Mouse (Mus musculus): ENCODE measurements around the gene Txnrd1. TPM values are rescaled to one million over a fixed set of nuclear protein-coding genes. Genes with fewer than 3 reads are reported as not detected.

Gene Txnrd1
- polyA plus RNA-seq, 1 experiment from 2014 or later = 68.8 TPM

DNA sequence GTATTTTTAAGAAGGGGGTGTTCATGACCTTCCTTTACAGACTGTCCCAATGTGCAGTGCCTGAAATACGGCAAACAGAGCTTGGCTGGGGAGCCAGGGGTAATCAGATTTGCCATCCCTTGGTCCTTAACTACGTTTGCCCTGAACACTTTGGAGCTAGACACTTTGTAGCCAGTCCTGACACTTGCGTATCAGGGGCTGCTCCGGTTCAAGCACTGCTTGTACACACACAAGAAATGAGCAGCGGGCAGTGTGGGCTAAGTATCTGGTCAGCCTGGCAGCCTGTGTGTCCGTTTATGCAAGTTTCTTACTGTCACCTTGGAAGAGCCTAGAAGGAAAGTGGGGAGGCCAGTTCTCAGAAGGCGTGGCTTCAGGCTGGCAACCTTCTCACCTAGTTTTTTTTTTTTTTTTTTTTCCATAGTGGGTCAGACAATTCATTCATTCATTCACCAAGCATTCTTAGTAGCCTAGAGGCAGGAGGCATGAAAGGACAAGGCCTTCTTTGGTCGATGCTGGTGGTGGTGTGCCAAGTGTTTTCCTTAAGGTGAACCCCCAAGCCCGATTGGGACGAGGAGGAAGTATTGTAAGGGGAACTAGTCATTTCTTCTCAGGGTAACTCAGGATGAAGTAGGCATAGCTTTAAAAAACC is 24.4 kb downstream of the Txnrd1 start:
- peak overlapping the region; percentile 80 for H3K4me3 ChIP-seq
- no peaks in the 10 kb centered on the region for H3K27me3 ChIP-seq
- H3K36me3 ChIP-seq = no peaks in the 10 kb centered on the region

DNA sequence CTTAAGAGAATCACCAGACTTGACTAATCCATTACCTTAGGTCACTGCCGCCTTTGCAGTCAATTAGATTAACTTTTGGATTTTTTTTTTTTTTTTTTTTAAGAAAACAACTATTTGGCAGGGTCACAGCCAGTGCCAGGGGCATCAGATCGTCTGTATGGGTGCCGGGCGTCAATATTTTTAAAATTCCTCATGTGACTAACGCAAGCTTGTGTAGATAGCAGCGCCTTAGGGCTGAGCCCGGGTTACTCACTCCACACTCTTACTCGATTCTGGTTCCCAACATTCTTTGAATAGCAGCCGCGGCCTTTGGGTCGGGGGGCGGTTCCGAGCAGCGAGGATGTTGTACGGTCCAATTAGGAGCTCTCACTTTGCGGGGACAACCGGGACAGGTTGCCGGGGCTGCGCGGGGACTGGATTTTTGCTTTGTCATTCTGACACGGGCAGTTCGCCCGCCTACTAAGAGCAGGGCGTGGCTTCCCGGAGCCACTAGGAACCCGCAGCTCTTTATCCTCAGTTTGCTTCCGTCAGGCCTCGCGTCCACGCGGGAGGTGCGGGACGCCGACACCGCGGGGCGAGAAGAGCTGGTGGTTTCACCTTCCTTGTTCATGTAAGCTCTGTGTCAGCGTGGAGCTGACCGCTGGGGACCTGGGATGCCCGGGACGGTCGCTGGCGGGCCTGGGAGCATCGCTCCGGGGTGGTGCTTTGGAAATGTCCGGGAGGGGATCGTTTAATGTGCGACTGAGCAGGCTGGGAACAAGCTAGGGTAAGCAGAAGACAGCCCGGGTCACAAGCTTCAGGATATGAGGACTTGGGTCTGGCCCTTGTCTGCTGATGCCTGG is 25.2 kb downstream of the Txnrd1 start:
- peak overlapping the region; percentile 41 for H3K9ac ChIP-seq
- H3K27ac ChIP-seq = peak overlapping the region; percentile 90
- WGBS = under 1% methylated on average over 49 of the region's 49 CpGs
- no peaks in the 10 kb centered on the region for H3K27me3 ChIP-seq
- H3K9me3 ChIP-seq = no peaks in the 10 kb centered on the region
- peaks cover 7% of the 10 kb centered on the region; the same call in 1 of the 2 replicates for H3K36me3 ChIP-seq
- peak overlapping the region; percentile 80 for H3K4me3 ChIP-seq
- peak; percentile 79 for ATAC-seq (ENCODE audit: insufficient number of reproducible peaks, low FRiP score, low TSS enrichment, low read depth)
- H3K4me2 ChIP-seq = peak overlapping the region; percentile 58
- peaks cover 35% of the 10 kb centered on the region for H3K4me1 ChIP-seq

More for the DNA sequence above, 24.4 kb downstream of the Txnrd1 start:
- H3K4me2 ChIP-seq = peak overlapping the region; percentile 58
- no peak for ATAC-seq (ENCODE audit: insufficient number of reproducible peaks, low FRiP score, low TSS enrichment, low read depth)
- H3K9me3 ChIP-seq = no peaks in the 10 kb centered on the region
- no peak overlapping the region for H3K9ac ChIP-seq
- 55% methylated on average over 10 of the region's 10 CpGs for WGBS
- H3K4me1 ChIP-seq = peaks cover 27% of the 10 kb centered on the region
- H3K27ac ChIP-seq = peak overlapping the region; percentile 90; the same call in 1 of the 2 replicates

GRCm38 (mm10) chr10:82859533-82859915 is 25.8 kb downstream of the Txnrd1 start:
- Histone ChIP-seq H3K4me2 (peak overlapping the region; percentile 58), H3K4me1 (peaks cover 37% of the 10 kb centered on the region), H3K9me3 (no peaks in the 10 kb centered on the region), H3K36me3 (peaks cover 13% of the 10 kb centered on the region), H3K4me3 (peak overlapping the region; percentile 80), H3K27ac (peak overlapping the region; percentile 90), H3K9ac (peak overlapping the region; percentile 41), H3K27me3 (no peaks in the 10 kb centered on the region)
- ATAC-seq (ENCODE audit: insufficient number of reproducible peaks, low FRiP score, low TSS enrichment, low read depth) = no peak
- WGBS = under 1% methylated on average over 8 of the region's 8 CpGs

- peaks cover 15% of the 10 kb centered on the region for H3K36me3 ChIP-seq
- H3K4me1 ChIP-seq = peaks cover 37% of the 10 kb centered on the region
- no peak; the same call in 1 of the 2 replicates for ATAC-seq (ENCODE audit: insufficient number of reproducible peaks, low FRiP score, low TSS enrichment, low read depth)
- WGBS = under 1% methylated on average over 50 of the region's 50 CpGs
- H3K27ac ChIP-seq = peak overlapping the region; percentile 90
- peak overlapping the region; percentile 58 for H3K4me2 ChIP-seq
- peak overlapping the region; percentile 81 for H3K9ac ChIP-seq
- H3K9me3 ChIP-seq = no peaks in the 10 kb centered on the region
- H3K4me3 ChIP-seq = peak overlapping the region; percentile 80
- no peaks in the 10 kb centered on the region for H3K27me3 ChIP-seq
These were observed 26.6 kb downstream of the Txnrd1 start for GRCm38 (mm10) chr10:82860181-82860928.

DNA sequence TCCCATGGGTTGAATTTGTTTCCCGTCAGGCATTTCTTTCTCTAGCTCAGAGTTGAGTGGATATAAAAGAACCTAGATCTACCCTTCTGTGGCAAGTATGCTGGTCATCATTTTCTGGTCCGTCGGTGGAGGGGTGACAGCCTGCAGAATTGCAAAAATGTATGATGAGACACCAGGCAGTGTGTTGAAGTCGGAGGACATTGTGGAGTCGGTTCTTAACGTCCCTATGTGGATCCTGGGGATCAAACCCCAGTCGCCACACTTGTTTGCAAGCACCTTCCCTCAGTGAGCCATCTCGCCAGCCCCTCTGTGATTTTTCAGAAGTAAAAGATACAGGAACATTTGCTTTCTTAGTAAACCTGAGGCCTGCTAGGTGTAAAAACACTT is 27.2 kb downstream of the Txnrd1 start:
- H3K27me3 ChIP-seq = no peaks in the 10 kb centered on the region
- H3K27ac ChIP-seq = peak overlapping the region; percentile 90
- 7% methylated on average over 8 of the region's 8 CpGs for WGBS
- H3K36me3 ChIP-seq = peaks cover 15% of the 10 kb centered on the region
- H3K9me3 ChIP-seq = no peaks in the 10 kb centered on the region
- peak overlapping the region; percentile 81 for H3K9ac ChIP-seq
- peaks cover 37% of the 10 kb centered on the region for H3K4me1 ChIP-seq
- H3K4me3 ChIP-seq = peak overlapping the region; percentile 80
- no peak for ATAC-seq (ENCODE audit: insufficient number of reproducible peaks, low FRiP score, low TSS enrichment, low read depth)
- peak overlapping the region; percentile 58 for H3K4me2 ChIP-seq

DNA sequence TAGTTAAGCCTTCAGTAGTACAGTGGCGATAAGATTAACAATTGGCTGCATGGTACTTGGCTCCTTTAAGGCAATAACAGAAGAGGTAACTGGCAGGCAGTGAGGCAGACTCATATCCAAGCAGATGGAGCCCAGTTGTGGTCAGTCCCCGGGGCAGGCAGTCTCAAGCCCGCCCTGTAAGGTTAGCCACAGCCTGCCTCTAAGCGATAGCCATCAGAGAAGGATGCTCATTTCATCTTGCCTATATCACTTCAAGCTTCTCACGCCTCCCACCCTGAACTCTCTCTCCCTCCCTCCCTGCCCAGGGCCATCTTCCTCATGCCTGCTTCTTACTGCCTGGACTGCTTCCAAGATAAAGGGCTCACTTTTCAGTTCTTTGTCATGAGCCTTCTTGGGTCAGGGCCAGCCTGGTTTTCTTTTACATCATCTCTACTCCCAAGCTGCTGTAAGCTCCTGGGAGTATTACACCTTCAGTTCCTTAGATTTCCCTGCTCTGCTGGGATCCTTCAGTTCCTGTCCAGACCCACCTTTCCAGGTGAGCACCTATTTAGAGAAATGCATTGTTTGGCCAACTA is 29.4 kb downstream of the Txnrd1 start:
- H3K36me3 ChIP-seq = peaks cover 29% of the 10 kb centered on the region
- H3K27ac ChIP-seq = 0 out of 2 replicates have a peak overlapping the region, but pooled peaks have one; percentile 5
- no peak for ATAC-seq (ENCODE audit: insufficient number of reproducible peaks, low FRiP score, low TSS enrichment, low read depth)
- H3K4me2 ChIP-seq = no peak overlapping the region
- H3K4me1 ChIP-seq = peaks cover 35% of the 10 kb centered on the region
- H3K9ac ChIP-seq = peak overlapping the region; percentile 21; the same call in 1 of the 2 replicates
- H3K4me3 ChIP-seq = no peak overlapping the region
- H3K27me3 ChIP-seq = no peaks in the 10 kb centered on the region
- H3K9me3 ChIP-seq = no peaks in the 10 kb centered on the region
- 59% methylated on average over 5 of the region's 5 CpGs for WGBS

GRCm38 (mm10) chr10:82863827-82864226 is 30.1 kb downstream of the Txnrd1 start:
- no peak for ATAC-seq (ENCODE audit: insufficient number of reproducible peaks, low FRiP score, low TSS enrichment, low read depth)
- WGBS = 59% methylated on average over 7 of the region's 7 CpGs
- no peak overlapping the region for H3K9ac ChIP-seq
- H3K36me3 ChIP-seq = peaks cover 33% of the 10 kb centered on the region
- H3K27me3 ChIP-seq = no peaks in the 10 kb centered on the region
- H3K4me2 ChIP-seq = no peak overlapping the region
- H3K4me3 ChIP-seq = no peak overlapping the region
- H3K27ac ChIP-seq = no peak overlapping the region
- no peaks in the 10 kb centered on the region for H3K9me3 ChIP-seq
- peaks cover 29% of the 10 kb centered on the region for H3K4me1 ChIP-seq

- 76% methylated on average over 9 of the region's 9 CpGs for WGBS
- ATAC-seq (ENCODE audit: insufficient number of reproducible peaks, low FRiP score, low TSS enrichment, low read depth) = no peak
These were observed 32.6 kb downstream of the Txnrd1 start, which contains the start of gene Eid3 for GRCm38 (mm10) chr10:82866356-82866755. Gene Eid3, plus strand, starts transcription at chr10:82866626.

GRCm38 (mm10) chr10:82866832-82867231 is 33.1 kb downstream of the Txnrd1 start:
- no peak overlapping the region for H3K27ac ChIP-seq
- H3K4me3 ChIP-seq = no peak overlapping the region
- no peak overlapping the region for H3K4me2 ChIP-seq
- WGBS = 91% methylated on average over 18 of the region's 18 CpGs
- no peak overlapping the region for H3K9ac ChIP-seq
- H3K27me3 ChIP-seq = no peaks in the 10 kb centered on the region
- ATAC-seq (ENCODE audit: insufficient number of reproducible peaks, low FRiP score, low TSS enrichment, low read depth) = no peak
- peaks cover 20% of the 10 kb centered on the region for H3K4me1 ChIP-seq
- H3K9me3 ChIP-seq = no peaks in the 10 kb centered on the region
- H3K36me3 ChIP-seq = peaks cover 43% of the 10 kb centered on the region

More at GRCm38 (mm10) chr10:82866356-82866755, 32.6 kb downstream of the Txnrd1 start, which contains the start of gene Eid3:
- H3K9ac ChIP-seq = no peak within 1 kb of the TSS
- H3K4me1 ChIP-seq = peaks cover 24% of the 10 kb centered on the region
- peaks cover 43% of the 10 kb centered on the region for H3K36me3 ChIP-seq
- no peak within 1 kb of the TSS for H3K4me3 ChIP-seq
- H3K27ac ChIP-seq = no peak within 1 kb of the TSS
- H3K9me3 ChIP-seq = no peaks in the 10 kb centered on the region
- H3K27me3 ChIP-seq = no peaks in the 10 kb centered on the region
- no peak within 1 kb of the TSS for H3K4me2 ChIP-seq

GRCm38 (mm10) chr10:82868418-82869086 is 34.8 kb downstream of the Txnrd1 start:
- WGBS = 76% methylated on average over 6 of the region's 6 CpGs
- peaks cover 39% of the 10 kb centered on the region for H3K36me3 ChIP-seq
- H3K4me2 ChIP-seq = no peak overlapping the region
- no peak overlapping the region for H3K4me3 ChIP-seq
- H3K27me3 ChIP-seq = no peaks in the 10 kb centered on the region
- no peak for ATAC-seq (ENCODE audit: insufficient number of reproducible peaks, low FRiP score, low TSS enrichment, low read depth)
- no peak overlapping the region for H3K9ac ChIP-seq
- peaks cover 10% of the 10 kb centered on the region; the same call in 1 of the 2 replicates for H3K4me1 ChIP-seq
- no peak overlapping the region for H3K27ac ChIP-seq
- H3K9me3 ChIP-seq = no peaks in the 10 kb centered on the region

- Histone ChIP-seq H3K27me3 (no peaks in the 10 kb centered on the region), H3K27ac (no peak overlapping the region), H3K9me3 (no peaks in the 10 kb centered on the region), H3K9ac (no peak overlapping the region), H3K36me3 (peaks cover 46% of the 10 kb centered on the region), H3K4me1 (peaks cover 5% of the 10 kb centered on the region; the same call in 1 of the 2 replicates), H3K4me2 (no peak overlapping the region), H3K4me3 (no peak overlapping the region)
- WGBS = 89% methylated on average over 10 of the region's 10 CpGs
- ATAC-seq (ENCODE audit: insufficient number of reproducible peaks, low FRiP score, low TSS enrichment, low read depth) = no peak
These were observed 41.7 kb downstream of the Txnrd1 start for GRCm38 (mm10) chr10:82875446-82875845.

Data from limb, embryonic 15.5 days (tissue).